Mouse (Mus musculus) cerebellum, adult 2 months (tissue): ENCODE measurements around the gene Sec24c.

Experiments used
- CTCF ChIP-seq: fragments of 200-500 bp; IDR thresholded peaks from 2 replicates; pipeline ENCODE4 v1.5.1; 2011; ENCODE audit warnings: low read depth, mild to moderate bottlenecking, control low read depth, low read length, moderate library complexity, borderline replicate concordance; ENCODE audit not compliant: insufficient read depth
- POLR2A ChIP-seq: fragments of 200-500 bp; IDR thresholded peaks from 2 replicates; pipeline ENCODE4 v1.6.1; 2011; ENCODE audit warnings: low read length, control low read depth, borderline replicate concordance; ENCODE audit not compliant: insufficient read depth

DNA sequence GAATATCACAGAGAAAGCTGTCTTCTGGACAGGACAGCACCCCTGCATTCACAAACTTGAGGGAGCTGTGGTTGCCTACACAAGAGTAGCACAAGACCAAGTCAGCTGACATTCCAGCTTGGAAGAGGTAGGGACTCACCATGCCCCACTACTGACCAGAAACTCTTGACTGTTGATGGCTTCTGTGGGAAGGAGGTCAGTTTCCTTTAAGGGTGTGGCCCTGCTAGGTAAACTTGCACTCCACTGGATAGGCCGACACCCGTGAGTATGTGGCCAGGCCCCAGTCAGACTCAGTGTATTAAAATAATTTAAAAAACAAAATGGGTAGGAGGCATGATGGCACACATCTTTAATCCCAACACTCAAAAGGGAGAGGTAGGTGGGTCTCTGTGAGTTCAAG lies 38.6 kb upstream of the Sec24c start:
- TF ChIP-seq CTCF (no peak), POLR2A (no peak)
